Comparison of ENCODE assay signal across 17 mouse cellular contexts in the genomic region with DNA sequence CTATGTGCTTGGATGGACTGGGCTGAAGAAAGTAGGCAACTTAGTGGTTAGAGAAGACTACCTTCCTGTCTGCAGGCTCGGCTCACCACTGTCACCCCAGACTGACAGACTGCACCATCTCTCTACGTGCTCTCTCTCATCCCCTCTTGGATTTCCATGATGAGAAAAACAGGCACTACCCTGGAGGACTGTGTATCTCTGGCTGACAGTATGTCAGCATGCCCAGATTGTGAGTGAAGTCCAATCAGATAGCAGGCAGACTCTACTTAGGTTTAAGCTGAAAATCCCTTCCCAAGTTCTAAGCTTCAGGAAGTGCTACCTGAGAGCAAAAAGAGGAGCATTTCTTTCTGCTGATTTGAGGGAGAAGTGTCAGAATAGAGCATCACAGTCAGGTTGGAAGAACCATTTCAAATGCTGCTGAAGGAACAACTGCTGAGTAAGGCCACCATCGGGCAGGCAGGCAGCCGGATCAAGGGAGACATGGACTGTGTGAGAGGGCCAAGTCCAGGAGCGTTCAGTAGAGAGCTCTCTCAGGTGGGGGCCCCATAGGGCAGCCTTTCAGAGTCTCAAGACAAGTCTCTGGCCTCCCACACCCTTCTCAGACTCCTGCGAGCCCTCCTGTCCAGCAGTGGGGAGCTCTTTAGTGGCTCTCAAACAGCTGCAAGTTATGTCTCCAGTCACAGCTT. TPM values are rescaled to one million over a fixed set of nuclear protein-coding genes. Genes with fewer than 3 reads are reported as not detected.
DNase-seq lines count a peak whose midpoint lies in the region; ATAC-seq and TF ChIP-seq lines count a peak whose summit lies in the region.
"Had no signal": no experiment of that assay in that cellular context is flagged by ENCODE, and none has a peak within 500 bp of the region (broad histone marks: within the 10 kb centered on the region; RNA-seq: fewer than 3 reads in every experiment).

No protein-coding gene starts in this region.

- no peak overlapping the region for H3K4me3 ChIP-seq in hindbrain, embryonic 10.5 days
- H3K4me3 ChIP-seq in hindbrain, embryonic 11.5 days (ENCODE audit: low read depth, low read length), result no peak overlapping the region
- no peak overlapping the region for H3K4me3 ChIP-seq in midbrain, embryonic 13.5 days (replicated peaks)
- no peak overlapping the region for H3K4me3 ChIP-seq in midbrain, embryonic 11.5 days (ENCODE audit: low read depth, low read length)
- H3K4me3 ChIP-seq in left cerebral cortex, adult 2 months, result no peak overlapping the region
- H3K4me3 ChIP-seq: forebrain, embryonic 10.5 days; limb, embryonic 12.5 days had no signal

- H3K36me3 ChIP-seq in hindbrain, embryonic 10.5 days, result 0 out of 2 replicates have a peak, but pooled peaks cover 4% of the 10 kb centered on the region
- H3K36me3 ChIP-seq in hindbrain, embryonic 11.5 days (ENCODE audit: control insufficient read depth, insufficient read depth, low read length), result no peaks in the 10 kb centered on the region
- H3K36me3 ChIP-seq in midbrain, embryonic 13.5 days, result peaks cover 12% of the 10 kb centered on the region; the same call in 1 of the 2 replicates
- no peaks in the 10 kb centered on the region for H3K36me3 ChIP-seq in midbrain, embryonic 11.5 days (ENCODE audit: control insufficient read depth, insufficient read depth, low read length)
- H3K36me3 ChIP-seq: forebrain, embryonic 10.5 days had no signal

- no peak for ATAC-seq in hindbrain, embryonic 11.5 days (ENCODE audit: low FRiP score)
- ATAC-seq in midbrain, embryonic 13.5 days, result 0 out of 2 replicates have a peak, but pooled peaks have one; percentile 6
- no peak for ATAC-seq in midbrain, embryonic 11.5 days (ENCODE audit: low FRiP score)
- ATAC-seq: lung, postnatal 0 days had no signal

- H3K27me3 ChIP-seq in hindbrain, embryonic 10.5 days (ENCODE audit: insufficient read depth, poor library complexity, severe bottlenecking), result no peaks in the 10 kb centered on the region
- no peaks in the 10 kb centered on the region for H3K27me3 ChIP-seq in hindbrain, embryonic 11.5 days (ENCODE audit: control insufficient read depth, insufficient read depth, low read length)
- H3K27me3 ChIP-seq in midbrain, embryonic 13.5 days, result no peaks in the 10 kb centered on the region
- H3K27me3 ChIP-seq in midbrain, embryonic 11.5 days (ENCODE audit: control insufficient read depth, insufficient read depth, low read length), result no peaks in the 10 kb centered on the region
- H3K27me3 ChIP-seq: limb, embryonic 12.5 days had no signal

- intact Hi-C loops in left cerebral cortex, adult 2 months (cut with DNase I), result no loop called here

- no peak for TF ChIP-seq CTCF in left cerebral cortex, adult 2 months (IDR thresholded peaks at IDR 0.05)

- H3K9me3 ChIP-seq in hindbrain, embryonic 10.5 days, result no peaks in the 10 kb centered on the region
- no peaks in the 10 kb centered on the region for H3K9me3 ChIP-seq in hindbrain, embryonic 11.5 days (ENCODE audit: control insufficient read depth, low read length)
- H3K9me3 ChIP-seq in midbrain, embryonic 13.5 days, result no peaks in the 10 kb centered on the region
- H3K9me3 ChIP-seq in midbrain, embryonic 11.5 days (ENCODE audit: control insufficient read depth, low read length), result no peaks in the 10 kb centered on the region
- H3K9me3 ChIP-seq: forebrain, embryonic 10.5 days; limb, embryonic 12.5 days had no signal

- no peak overlapping the region for H3K4me2 ChIP-seq in hindbrain, embryonic 11.5 days (replicated peaks; ENCODE audit: low read depth, low read length)
- no peak overlapping the region for H3K4me2 ChIP-seq in midbrain, embryonic 13.5 days (replicated peaks)
- H3K4me2 ChIP-seq in midbrain, embryonic 11.5 days, result no peak overlapping the region
- H3K4me2 ChIP-seq: limb, embryonic 12.5 days had no signal

- WGBS in hindbrain, embryonic 10.5 days, result 86% methylated on average over 6 of the region's 6 CpGs
- WGBS in hindbrain, embryonic 11.5 days, result 79% methylated on average over 6 of the region's 6 CpGs
- WGBS in midbrain, embryonic 13.5 days, result 85% methylated on average over 6 of the region's 6 CpGs
- WGBS in midbrain, embryonic 11.5 days, result 83% methylated on average over 6 of the region's 6 CpGs

- 0 out of 2 replicates have a peak overlapping the region, but pooled peaks have one; percentile 23 for H3K27ac ChIP-seq in hindbrain, embryonic 10.5 days
- no peak overlapping the region for H3K27ac ChIP-seq in hindbrain, embryonic 11.5 days (ENCODE audit: low read depth, low read length)
- peak overlapping the region; percentile 77 for H3K27ac ChIP-seq in midbrain, embryonic 13.5 days
- no peak overlapping the region for H3K27ac ChIP-seq in midbrain, embryonic 11.5 days (ENCODE audit: low read depth, low read length)
- H3K27ac ChIP-seq in left cerebral cortex, adult 2 months, result no peak overlapping the region
- H3K27ac ChIP-seq: forebrain, embryonic 10.5 days; kidney, postnatal 0 days; limb, embryonic 12.5 days; liver, embryonic 14.5 days had no signal

- H3K9ac ChIP-seq in hindbrain, embryonic 11.5 days (ENCODE audit: low read depth, low read length), result no peak overlapping the region
- H3K9ac ChIP-seq in midbrain, embryonic 13.5 days (replicated peaks), result peak overlapping the region; percentile 32; the same call in 1 of the 2 replicates
- no peak overlapping the region for H3K9ac ChIP-seq in midbrain, embryonic 11.5 days (ENCODE audit: low read length)
- H3K9ac ChIP-seq: limb, embryonic 12.5 days; liver, embryonic 14.5 days had no signal

- peaks cover 25% of the 10 kb centered on the region for H3K4me1 ChIP-seq in hindbrain, embryonic 10.5 days (replicated peaks)
- peaks cover 2% of the 10 kb centered on the region; the same call in 1 of the 2 replicates for H3K4me1 ChIP-seq in hindbrain, embryonic 11.5 days (replicated peaks; ENCODE audit: control insufficient read depth, insufficient read depth, low read length)
- peaks cover 34% of the 10 kb centered on the region for H3K4me1 ChIP-seq in midbrain, embryonic 13.5 days (replicated peaks)
- H3K4me1 ChIP-seq in midbrain, embryonic 11.5 days (ENCODE audit: control insufficient read depth, insufficient read depth, low read length), result no peaks in the 10 kb centered on the region; the same call in 1 of the 2 replicates

- DNase-seq in hindbrain, embryonic 10.5 days (ENCODE audit: low spot score), result no peak
- no peak for DNase-seq in hindbrain, embryonic 11.5 days (ENCODE audit: low spot score)
- DNase-seq in midbrain, embryonic 11.5 days (ENCODE audit: low spot score, missing footprints), result no peak
- peak; percentile 45 for DNase-seq in kidney, postnatal 14 days
- DNase-seq in left cerebral cortex, adult 2 months (ENCODE audit: extremely low spot score in 1 of 2, low spot score in 2 of 2), result no peak
- DNase-seq in MN1 (ENCODE audit: low spot score), result no peak
- DNase-seq: cerebellum, adult 11 months; heart, adult 11 months; layer of hippocampus, postnatal 36 days; right cerebral cortex, postnatal 4 days; thymus, adult 18-20 months had no signal

RNA-seq across cellular contexts. Expression of gene Srebf1, which starts 54.2 kb away (rescaled TPM):
- polyA plus RNA-seq in hindbrain, embryonic 10.5 days (2016; fragmentation: Nextera tagmentation; extraction: Ambion mirVana), result 45.0 and 55.8 TPM in 2 replicates
- 40.4 and 44.7 TPM in 2 replicates for polyA plus RNA-seq in hindbrain, embryonic 11.5 days (2014; fragmentation: Nextera tagmentation; extraction: Ambion mirVana)
- polyA plus RNA-seq in midbrain, embryonic 13.5 days (2015; fragmentation: Nextera tagmentation; extraction: Ambion mirVana), result 38.5 and 46.0 TPM in 2 replicates
- polyA plus RNA-seq in midbrain, embryonic 11.5 days (2014; fragmentation: Nextera tagmentation; extraction: Ambion mirVana), result 38.3 and 41.1 TPM in 2 replicates
- total RNA-seq in left cerebral cortex, adult 2 months (2021), result 10 to 100 TPM; 50.1 to 66.1 TPM

Comparison
In these comparisons a context has a peak if more than half of its experiments do, and no peak if none do; other contexts are left out.
1. H3K27ac ChIP-seq: peak in hindbrain, embryonic 10.5 days (single experiment) and midbrain, embryonic 13.5 days (single experiment); none in hindbrain, embryonic 11.5 days (single experiment), midbrain, embryonic 11.5 days (single experiment) and left cerebral cortex, adult 2 months (single experiment).